Comparison of ENCODE assay signal across 21 mouse cellular contexts in genomic region chr8:128648071-128648470, GRCm38 (mm10). TPM values are rescaled to one million over a fixed set of nuclear protein-coding genes. Genes with fewer than 3 reads are reported as not detected.
DNase-seq lines count a peak whose midpoint lies in the region; ATAC-seq and TF ChIP-seq lines count a peak whose summit lies in the region.
"Had no signal": no experiment of that assay in that cellular context is flagged by ENCODE, and none has a peak within 500 bp of the region (broad histone marks: within the 10 kb centered on the region; RNA-seq: fewer than 3 reads in every experiment).

No protein-coding gene starts in this region.

- H3K27me3 ChIP-seq in kidney, adult 2 months (replicated peaks; ENCODE audit: control insufficient read depth, insufficient read depth, low read length): no peaks in the 10 kb centered on the region
- H3K27me3 ChIP-seq in kidney, embryonic 16.5 days (ENCODE audit: insufficient read depth, low read length): no peaks in the 10 kb centered on the region
- H3K27me3 ChIP-seq: heart, embryonic 13.5 days; hindbrain, embryonic 12.5 days; midbrain, embryonic 12.5 days had no signal

- DNase-seq in kidney, adult 2 months: peak; percentile 61
- DNase-seq in 3T3-L1 (ENCODE audit: low read depth, low spot score): peak; percentile 67
- DNase-seq in adipocyte (ENCODE audit: low spot score): peak; percentile 15
- DNase-seq in fibroblast of lung, adult 2 months (ENCODE audit: low read depth): peak; percentile 27
- no peak for DNase-seq in thymus, adult 18-20 months
- DNase-seq in ovary, postnatal 36 days (ENCODE audit: low spot score): no peak
- DNase-seq: cerebellum, adult 9-10 months; gastrocnemius, postnatal 36 days; heart, adult 2 months; heart, postnatal 14 days; kidney, adult 18-20 months; kidney, postnatal 25 days; right cerebral cortex, postnatal 14 days; thymus, postnatal 14 days had no signal

- no peak for TF ChIP-seq CTCF in kidney, adult 2 months (conservative IDR thresholded peaks at IDR 0.05; ENCODE audit: insufficient read depth, insufficient read length, low read depth, low read length)

- no peak overlapping the region for H3K4me3 ChIP-seq in kidney, adult 2 months (ENCODE audit: insufficient read depth, low read depth, low read length)
- no peak overlapping the region for H3K4me3 ChIP-seq in kidney, embryonic 16.5 days (ENCODE audit: low read length)
- H3K4me3 ChIP-seq: heart, adult 2 months; heart, embryonic 13.5 days; hindbrain, embryonic 12.5 days; layer of hippocampus, adult 2 months; midbrain, embryonic 12.5 days had no signal

- H3K4me1 ChIP-seq in kidney, adult 2 months (ENCODE audit: control insufficient read depth, insufficient read depth, low read length): no peaks in the 10 kb centered on the region
- H3K4me1 ChIP-seq in kidney, embryonic 16.5 days (ENCODE audit: insufficient read depth, low read length): no peaks in the 10 kb centered on the region
- H3K4me1 ChIP-seq: hindbrain, embryonic 12.5 days; midbrain, embryonic 12.5 days had no signal

- no peak for ATAC-seq in kidney, embryonic 16.5 days (ENCODE audit: low FRiP score, low TSS enrichment)
- ATAC-seq: activated CD4-positive, CD25-positive, alpha-beta regulatory T cell, adult 4 months had no signal

- H3K4me2 ChIP-seq in kidney, embryonic 16.5 days (replicated peaks; ENCODE audit: low read depth, low read length): no peak overlapping the region
- H3K4me2 ChIP-seq: heart, embryonic 13.5 days; hindbrain, embryonic 12.5 days; midbrain, embryonic 12.5 days had no signal

- H3K9ac ChIP-seq in kidney, embryonic 16.5 days (replicated peaks; ENCODE audit: low read length): no peak overlapping the region
- H3K9ac ChIP-seq: heart, embryonic 13.5 days; hindbrain, embryonic 12.5 days; midbrain, embryonic 12.5 days had no signal

- H3K36me3 ChIP-seq in kidney, adult 2 months (ENCODE audit: control insufficient read depth, insufficient read depth, low read length): no peaks in the 10 kb centered on the region
- H3K36me3 ChIP-seq in kidney, embryonic 16.5 days (ENCODE audit: insufficient read depth, low read length): no peaks in the 10 kb centered on the region
- H3K36me3 ChIP-seq: G1E; heart, embryonic 13.5 days; hindbrain, embryonic 12.5 days; midbrain, embryonic 12.5 days had no signal

- H3K27ac ChIP-seq in kidney, adult 2 months (ENCODE audit: insufficient read depth, low read depth, low read length): no peak overlapping the region
- H3K27ac ChIP-seq in kidney, embryonic 16.5 days (ENCODE audit: low read length): no peak overlapping the region
- H3K27ac ChIP-seq: heart, adult 2 months; heart, embryonic 13.5 days; hindbrain, embryonic 12.5 days; layer of hippocampus, adult 2 months; midbrain, embryonic 12.5 days had no signal

- no peak for TF ChIP-seq POLR2A in kidney, adult 2 months (IDR thresholded peaks at IDR 0.05; ENCODE audit: low read depth, low read length)

- no peaks in the 10 kb centered on the region for H3K9me3 ChIP-seq in kidney, embryonic 16.5 days (ENCODE audit: low read length)
- H3K9me3 ChIP-seq: G1E; hindbrain, embryonic 12.5 days; midbrain, embryonic 12.5 days had no signal

RNA-seq across cellular contexts. Expression of gene Itgb1, which starts 37.4 kb away (rescaled TPM):
- 49.5 and 65.0 TPM in 2 replicates for polyA plus RNA-seq in kidney, adult 2 months (2012; rRNA removed)
- polyA plus RNA-seq in kidney, embryonic 16.5 days (2015; fragmentation: Nextera tagmentation; extraction: Ambion mirVana): 288 and 305 TPM in 2 replicates

Comparison
In these comparisons a context has a peak if more than half of its experiments do, and no peak if none do; other contexts are left out.
1. DNase-seq: peak in kidney, adult 2 months (single experiment), 3T3-L1 (single experiment), adipocyte (single experiment) and fibroblast of lung, adult 2 months (single experiment); none in thymus, adult 18-20 months (0 of 2) and ovary, postnatal 36 days (single experiment).